Mouse (Mus musculus): Measurements from ENCODE around the gene Dhx38.
A peak's percentile ranks its signal among the peaks of the same experiment; 100 is the strongest.

Gene Dhx38

GRCm38 (mm10) chr8:109565498-109566333 lies at the start of gene Dhx38, which contains the start of gene Txnl4b:
TSS of gene Dhx38 (minus strand) at chr8:109565861.
TSS of gene Txnl4b (plus strand) at chr8:109565892.
- peak; percentile 99 for DNase-seq (ENCODE audit: low spot score in 2 of 2)

- peak; percentile 27 to 28 for DNase-seq (ENCODE audit: low spot score in 2 of 2)
These were observed 48.9 kb upstream of the Dhx38 start, which contains the start of gene Pkd1l3 for GRCm38 (mm10) chr8:109614243-109615210. TSS of gene Pkd1l3 (plus strand) at chr8:109614517.

GRCm38 (mm10) chr8:109609153-109609502 lies 43.5 kb upstream of the Dhx38 start:
- no peak for DNase-seq (ENCODE audit: low spot score in 2 of 2)

- peak; percentile 97 to 98 for DNase-seq (ENCODE audit: low spot score in 2 of 2)
These were observed 42.9 kb upstream of the Dhx38 start, which contains the start of gene Dhodh for GRCm38 (mm10) chr8:109608271-109609152. TSS of gene Dhodh (minus strand) at chr8:109608673.

- DNase-seq (ENCODE audit: low spot score in 2 of 2) = no peak
These were observed 42.0 kb upstream of the Dhx38 start for GRCm38 (mm10) chr8:109607650-109608049.

- no peak for DNase-seq (ENCODE audit: low spot score in 2 of 2)
These were observed 41.1 kb upstream of the Dhx38 start for GRCm38 (mm10) chr8:109606725-109607124.

GRCm38 (mm10) chr8:109595854-109596253 lies 30.2 kb upstream of the Dhx38 start:
- DNase-seq (ENCODE audit: low spot score in 2 of 2) = peak; percentile 30 to 38

GRCm38 (mm10) chr8:109593117-109593788 lies 27.6 kb upstream of the Dhx38 start:
- DNase-seq (ENCODE audit: low spot score in 2 of 2) = no peak

- no peak for DNase-seq (ENCODE audit: low spot score in 2 of 2)
These were observed 26.5 kb upstream of the Dhx38 start for GRCm38 (mm10) chr8:109592164-109592563.

- no peak for DNase-seq (ENCODE audit: low spot score in 2 of 2)
These were observed 25.7 kb upstream of the Dhx38 start for GRCm38 (mm10) chr8:109591367-109591766.

- no peak for DNase-seq (ENCODE audit: low spot score in 2 of 2)
These were observed 25.2 kb upstream of the Dhx38 start for GRCm38 (mm10) chr8:109590901-109591300.

GRCm38 (mm10) chr8:109586972-109587504 lies 21.4 kb upstream of the Dhx38 start:
- no peak for DNase-seq (ENCODE audit: low spot score in 2 of 2)

- no peak for DNase-seq (ENCODE audit: low spot score in 2 of 2)
These were observed 20.0 kb upstream of the Dhx38 start for GRCm38 (mm10) chr8:109585652-109586051.

- no peak for DNase-seq (ENCODE audit: low spot score in 2 of 2)
These were observed 19.2 kb upstream of the Dhx38 start for GRCm38 (mm10) chr8:109584830-109585229.

- DNase-seq (ENCODE audit: low spot score in 2 of 2) = no peak
These were observed 18.6 kb upstream of the Dhx38 start for GRCm38 (mm10) chr8:109584293-109584692.

- DNase-seq (ENCODE audit: low spot score in 2 of 2) = no peak
These were observed 13.2 kb upstream of the Dhx38 start, which contains the start of gene Hp for GRCm38 (mm10) chr8:109578900-109579301. TSS of gene Hp (minus strand) at chr8:109579172.

GRCm38 (mm10) chr8:109576311-109576710 lies 10.7 kb upstream of the Dhx38 start:
- DNase-seq (ENCODE audit: low spot score in 2 of 2) = no peak

- DNase-seq (ENCODE audit: low spot score in 2 of 2) = no peak
These were observed 5.5 kb upstream of the Dhx38 start for GRCm38 (mm10) chr8:109571139-109571538.

GRCm38 (mm10) chr8:109564766-109565165 lies 895 bp downstream of the Dhx38 start:
- no peak for DNase-seq (ENCODE audit: low spot score in 2 of 2)

GRCm38 (mm10) chr8:109563881-109564280 lies 1.8 kb downstream of the Dhx38 start:
- no peak for DNase-seq (ENCODE audit: low spot score in 2 of 2)

Measured in frontal cortex, postnatal 36 days (tissue).